Mouse (Mus musculus): ENCODE data around the gene Rimklb. TPM values are rescaled to one million over a fixed set of nuclear protein-coding genes. Genes with fewer than 3 reads are reported as not detected.
"Not testable (repeated sequence)": the region's sequence is repeated elsewhere in the genome, so short reads cannot be mapped to it uniquely, and the experiment has no call there.

Rimklb gene
- total RNA-seq (2017) = 0.12 and 3.2 TPM in 2 replicates

DNA sequence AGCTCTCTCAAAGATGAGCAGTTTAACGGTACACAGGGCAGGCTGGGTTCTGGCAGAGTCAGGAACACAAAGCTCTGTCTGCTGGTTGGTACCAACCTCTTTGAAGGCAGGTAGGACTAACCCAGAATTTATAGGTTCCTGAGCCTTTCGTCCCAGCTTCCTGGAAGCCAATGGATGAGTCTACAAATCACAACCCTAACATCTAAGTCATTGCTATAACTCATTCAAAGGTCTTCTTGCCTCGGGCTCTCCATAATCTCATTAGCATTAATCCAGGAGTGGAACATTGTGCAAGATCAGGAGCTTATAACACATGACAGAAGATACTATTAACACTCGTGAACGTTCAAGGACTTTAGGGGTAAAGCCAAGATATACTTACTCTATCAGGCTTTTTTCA lies at the start of gene Rimklb:
Rimklb (minus strand) TSS at position 101 of the 400 bp plus-strand sequence.
- no peak for ATAC-seq (ENCODE audit: extremely low read depth, insufficient number of reproducible peaks, low FRiP score, poor library complexity, severe bottlenecking)

DNA sequence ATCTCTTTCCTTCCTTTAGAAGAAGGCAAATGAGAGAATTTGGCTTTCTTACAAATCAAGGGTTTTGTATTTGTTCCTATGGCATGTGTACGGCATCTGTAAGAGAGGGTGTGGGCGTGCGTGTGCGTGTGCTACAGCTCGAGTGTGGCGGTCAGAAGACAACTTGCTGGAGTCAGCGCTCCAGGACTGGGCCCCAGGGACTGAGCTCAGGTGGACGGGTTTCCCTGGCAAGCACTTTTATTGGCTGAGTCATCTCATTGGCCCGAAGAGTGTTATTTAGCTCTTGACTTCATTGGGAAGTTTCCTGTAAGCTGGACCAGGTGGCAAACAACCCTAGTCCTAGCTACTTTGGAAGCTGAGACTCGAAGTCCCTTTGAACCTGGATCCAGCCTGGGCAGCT lies 47.4 kb upstream of the Rimklb start:
- no peak for ATAC-seq (ENCODE audit: extremely low read depth, insufficient number of reproducible peaks, low FRiP score, poor library complexity, severe bottlenecking)

DNA sequence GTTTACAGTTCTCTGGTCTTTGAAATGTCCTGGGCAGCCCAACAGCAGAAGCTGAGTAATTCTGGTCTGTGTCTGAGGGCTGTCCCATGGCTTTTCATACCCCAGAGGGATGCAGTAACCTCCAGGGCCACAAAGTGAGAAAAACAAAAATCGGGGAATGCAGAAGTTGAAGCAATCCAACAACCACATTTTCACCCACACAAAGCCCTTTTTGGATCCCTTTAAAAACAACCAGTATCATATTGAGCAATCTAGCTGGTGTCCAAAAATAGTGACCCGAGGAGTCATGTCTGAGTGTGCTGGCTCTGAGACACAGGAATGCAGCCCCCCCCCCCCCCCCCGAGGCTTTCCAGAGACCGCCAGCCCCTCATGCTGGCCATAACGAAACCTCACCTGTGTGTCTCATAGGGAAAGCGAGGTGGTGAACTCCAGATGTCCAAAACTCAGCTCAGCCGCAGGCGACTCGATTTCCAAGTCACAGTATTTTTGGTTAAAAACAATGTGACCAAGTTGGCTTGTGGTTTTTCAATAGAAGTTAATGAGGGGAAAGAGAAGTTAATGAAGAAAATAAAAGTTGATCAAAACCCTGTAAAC lies 46.8 kb upstream of the Rimklb start:
- ATAC-seq (ENCODE audit: extremely low read depth, insufficient number of reproducible peaks, low FRiP score, poor library complexity, severe bottlenecking) = no peak

DNA sequence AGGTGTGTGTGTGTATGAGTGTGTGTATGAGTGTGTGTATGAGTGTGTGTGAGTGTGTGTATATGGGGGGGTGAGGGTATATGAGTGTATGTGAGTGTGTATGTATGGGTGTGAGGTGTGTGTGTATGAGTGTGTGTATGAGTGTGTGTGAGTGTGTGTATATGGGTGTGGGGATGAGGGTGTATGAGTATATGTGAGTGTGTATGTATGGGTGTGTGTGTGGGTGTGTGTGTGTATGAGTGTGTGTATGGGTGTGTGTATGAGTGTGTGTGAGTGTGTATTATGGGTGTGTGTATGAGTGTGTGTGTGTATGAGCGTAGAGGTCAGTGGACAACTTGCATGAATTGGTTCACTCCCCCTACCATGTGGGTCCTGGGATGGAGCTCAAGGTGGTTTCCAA lies 46.1 kb upstream of the Rimklb start:
- ATAC-seq (ENCODE audit: extremely low read depth, insufficient number of reproducible peaks, low FRiP score, poor library complexity, severe bottlenecking) = no peak

DNA sequence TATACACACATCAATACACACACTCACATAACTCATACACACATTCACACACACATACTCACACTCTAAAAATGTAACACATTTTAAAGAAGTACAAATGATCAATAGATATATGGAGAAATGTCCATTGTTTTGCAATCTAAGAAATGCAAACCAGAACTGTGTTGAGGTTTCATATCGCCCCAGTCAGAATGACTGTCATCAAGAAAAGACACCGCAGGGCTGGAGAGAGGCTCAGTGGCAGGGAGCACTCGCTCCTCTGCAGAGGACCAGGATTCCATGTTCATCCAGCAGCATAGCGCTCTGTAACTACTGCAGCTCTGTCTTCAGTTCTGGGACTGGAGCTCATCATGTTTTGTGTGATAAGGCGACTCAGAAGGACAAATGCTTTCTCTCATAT lies 45.0 kb upstream of the Rimklb start:
- ATAC-seq (ENCODE audit: extremely low read depth, insufficient number of reproducible peaks, low FRiP score, poor library complexity, severe bottlenecking) = no peak

DNA sequence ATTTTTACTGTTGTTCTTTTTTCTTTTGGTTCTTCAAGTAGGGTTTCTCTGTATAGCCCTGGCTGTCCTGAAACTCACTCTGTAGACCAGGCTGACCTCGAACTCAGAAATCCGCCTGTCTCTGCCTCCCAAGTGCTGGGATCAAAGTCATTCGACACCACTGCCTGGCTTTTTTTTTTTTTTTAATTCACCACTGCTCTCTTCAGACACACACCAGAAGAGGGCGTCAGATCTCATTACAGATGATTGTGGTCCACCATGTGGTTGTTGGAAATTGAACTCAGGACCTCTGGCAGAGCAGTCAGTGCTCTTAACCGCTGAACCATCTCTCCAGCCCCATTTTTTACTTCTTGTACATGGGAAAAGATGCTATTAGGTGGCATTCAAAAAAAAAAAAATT lies 43.9 kb upstream of the Rimklb start:
- ATAC-seq (ENCODE audit: extremely low read depth, insufficient number of reproducible peaks, low FRiP score, poor library complexity, severe bottlenecking) = not testable (repeated sequence)

DNA sequence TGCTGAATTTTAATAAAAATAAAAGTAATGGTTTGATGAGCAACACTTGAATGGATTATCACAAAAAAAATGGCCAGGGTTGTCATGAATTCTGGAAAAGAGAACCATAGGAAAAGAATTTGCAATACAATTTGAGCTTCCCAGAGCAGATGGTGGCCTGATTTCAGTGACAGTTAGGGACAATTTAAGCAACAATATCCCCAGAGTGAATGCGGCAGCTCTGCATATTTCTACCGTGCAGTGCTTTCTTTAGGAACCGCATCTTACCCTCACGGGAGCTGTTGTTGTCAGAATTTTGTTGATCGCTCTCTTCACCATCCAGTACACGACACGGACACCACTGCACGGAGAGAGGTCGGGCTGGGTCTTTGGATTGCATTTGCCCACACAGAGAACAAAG lies 41.0 kb upstream of the Rimklb start:
- no peak for ATAC-seq (ENCODE audit: extremely low read depth, insufficient number of reproducible peaks, low FRiP score, poor library complexity, severe bottlenecking)

DNA sequence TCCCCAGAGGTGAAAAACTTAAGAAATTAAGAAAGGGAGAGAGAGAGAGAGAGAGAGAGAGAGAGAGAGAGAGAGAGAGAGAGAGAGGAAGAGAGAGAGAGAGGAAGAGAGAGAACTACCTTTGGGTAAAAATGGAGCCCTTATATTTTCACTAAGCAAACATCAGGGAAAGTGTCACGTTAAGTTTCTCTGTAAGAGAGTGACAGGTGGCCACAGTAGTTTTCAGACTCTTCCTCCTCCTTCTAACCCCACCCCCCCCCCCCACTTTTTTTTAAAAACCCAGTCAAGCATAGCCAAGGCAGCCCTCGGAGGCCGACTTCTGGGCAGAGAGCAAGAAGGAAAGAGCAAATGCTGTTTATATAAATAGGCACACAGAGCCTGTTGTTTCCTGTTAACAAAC lies 35.5 kb upstream of the Rimklb start:
- no peak for ATAC-seq (ENCODE audit: extremely low read depth, insufficient number of reproducible peaks, low FRiP score, poor library complexity, severe bottlenecking)

DNA sequence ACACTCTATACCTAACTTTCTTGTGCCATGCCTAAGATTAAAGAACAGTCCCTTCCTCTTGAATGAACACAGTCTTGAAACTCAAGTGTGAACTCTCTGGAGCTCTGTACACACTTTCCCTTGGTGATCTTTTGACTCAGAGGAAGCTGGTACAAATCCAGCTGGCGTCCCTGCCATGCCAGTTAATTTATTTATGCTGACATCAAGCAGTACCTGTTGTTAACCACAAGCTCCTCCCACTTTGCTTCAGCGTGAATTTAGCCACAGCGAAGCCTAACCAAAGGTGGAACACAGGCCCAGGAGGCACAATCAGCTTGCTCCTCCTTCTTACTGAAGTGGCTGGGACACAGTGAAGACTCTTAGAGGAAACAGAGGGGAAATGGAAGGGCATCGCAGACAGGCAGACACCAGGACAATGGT lies 34.3 kb upstream of the Rimklb start:
- peak; percentile 57; the same call in 1 of the 2 replicates for ATAC-seq (ENCODE audit: extremely low read depth, insufficient number of reproducible peaks, low FRiP score, poor library complexity, severe bottlenecking)

DNA sequence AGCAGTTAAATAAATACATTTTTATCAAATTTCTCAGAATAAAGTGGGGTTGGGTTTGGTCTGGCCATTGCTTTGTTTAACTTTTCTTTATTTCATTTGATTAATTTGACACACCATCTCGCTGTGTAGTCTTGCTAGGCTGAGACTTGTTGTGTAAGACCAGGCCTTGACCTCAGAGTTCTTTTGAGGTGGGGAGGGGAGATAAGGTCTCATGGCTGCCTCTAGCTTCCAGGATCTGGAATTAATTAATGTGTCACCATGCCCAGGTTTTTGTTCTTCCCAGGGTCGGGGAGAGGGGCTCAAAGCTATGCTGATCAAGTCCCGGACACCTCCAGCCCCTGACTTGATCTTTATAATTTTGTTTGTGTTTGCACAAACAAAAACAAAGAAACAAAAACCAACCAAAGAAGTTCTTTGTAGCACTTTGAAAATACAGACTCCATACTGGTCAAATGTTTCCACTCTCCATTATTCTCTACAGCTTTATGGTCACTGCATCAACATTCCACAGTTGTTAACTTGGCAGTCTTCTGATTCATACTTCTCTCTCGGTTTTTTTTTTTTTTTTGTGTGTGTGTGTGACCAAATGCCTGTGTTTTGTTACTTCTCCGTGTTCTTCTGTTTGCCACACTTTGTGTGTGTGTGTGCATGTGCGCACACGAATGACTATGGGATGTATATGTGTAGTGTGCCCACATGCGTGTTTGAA lies 33.1 kb upstream of the Rimklb start:
- no peak for ATAC-seq (ENCODE audit: extremely low read depth, insufficient number of reproducible peaks, low FRiP score, poor library complexity, severe bottlenecking)

DNA sequence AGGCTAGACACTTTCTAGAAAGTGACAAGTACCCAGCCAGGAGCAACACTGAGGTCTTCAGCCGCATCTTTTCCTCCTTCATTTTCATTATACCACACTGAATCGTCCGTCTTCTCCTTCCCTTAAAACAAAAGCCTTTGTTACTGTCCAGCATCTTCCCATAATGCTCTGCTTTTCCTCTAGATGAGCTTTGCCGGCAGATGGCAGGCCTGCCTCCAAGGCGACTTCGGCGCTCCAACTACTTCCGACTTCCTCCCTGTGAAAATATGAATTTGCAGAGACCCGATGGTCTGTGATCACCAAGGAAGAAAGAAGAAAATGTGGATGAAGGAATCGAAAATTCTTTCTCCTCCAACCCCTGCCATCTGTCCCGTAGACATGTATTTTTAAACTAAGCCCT lies 29.6 kb upstream of the Rimklb start:
- no peak for ATAC-seq (ENCODE audit: extremely low read depth, insufficient number of reproducible peaks, low FRiP score, poor library complexity, severe bottlenecking)

DNA sequence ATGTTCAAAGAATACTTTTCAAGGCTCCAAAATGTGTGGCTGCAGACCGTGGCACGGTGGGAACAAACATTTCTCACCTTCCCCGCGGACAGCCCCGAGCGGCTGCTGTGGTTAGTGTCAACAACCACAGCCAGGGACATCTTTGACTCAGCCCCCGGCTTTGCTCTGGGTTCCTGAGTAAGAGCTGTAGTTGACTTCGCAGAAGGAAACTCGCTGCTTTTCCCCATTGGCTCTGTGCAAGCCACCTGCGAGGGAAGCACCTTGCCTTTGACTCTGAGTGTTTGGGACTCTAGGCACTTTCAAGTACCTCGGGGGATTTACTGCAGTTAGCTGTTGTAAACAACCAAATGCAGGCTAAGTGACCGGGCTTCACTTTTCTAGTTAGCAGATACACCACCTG lies 29.0 kb upstream of the Rimklb start:
- no peak for ATAC-seq (ENCODE audit: extremely low read depth, insufficient number of reproducible peaks, low FRiP score, poor library complexity, severe bottlenecking)

DNA sequence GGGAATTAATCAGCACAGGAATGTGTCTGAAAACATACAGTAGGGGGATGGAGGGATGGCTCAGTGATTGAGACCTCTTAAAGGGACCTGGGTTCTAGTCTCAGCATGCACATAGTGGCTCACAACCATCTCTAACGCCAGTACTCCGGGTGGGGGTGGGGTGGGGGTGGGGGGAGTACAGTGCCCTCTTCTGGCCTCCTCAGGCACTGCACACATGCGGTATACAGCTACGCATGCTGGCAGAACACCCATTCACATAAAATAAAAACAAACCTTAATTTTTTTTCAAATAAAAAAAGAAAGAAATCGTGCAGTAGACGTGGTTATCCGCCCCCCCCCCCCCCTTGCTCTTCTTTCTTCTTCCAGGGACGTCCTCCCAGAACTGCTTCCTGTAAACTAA lies 24.7 kb upstream of the Rimklb start:
- no peak for ATAC-seq (ENCODE audit: extremely low read depth, insufficient number of reproducible peaks, low FRiP score, poor library complexity, severe bottlenecking)

DNA sequence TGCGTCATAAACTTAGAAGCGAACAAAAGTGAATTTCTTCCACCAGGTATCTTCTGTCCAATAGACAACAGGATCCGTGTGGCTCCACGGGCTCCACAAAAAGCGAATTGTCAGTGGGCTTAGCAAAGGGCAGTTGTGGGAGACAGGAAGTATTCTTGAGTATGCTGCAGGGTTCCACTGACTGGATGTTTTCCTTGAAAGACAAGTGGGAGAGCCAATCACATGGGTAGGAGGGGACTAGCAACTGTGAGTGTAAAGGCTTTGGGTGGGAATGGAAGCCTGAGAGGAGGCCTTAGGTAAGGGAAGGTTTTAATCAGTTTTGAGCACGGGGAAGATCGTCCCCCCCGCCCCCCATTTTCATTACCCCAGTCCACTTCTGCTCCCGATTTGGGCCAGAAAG lies 24.0 kb upstream of the Rimklb start:
- no peak for ATAC-seq (ENCODE audit: extremely low read depth, insufficient number of reproducible peaks, low FRiP score, poor library complexity, severe bottlenecking)

DNA sequence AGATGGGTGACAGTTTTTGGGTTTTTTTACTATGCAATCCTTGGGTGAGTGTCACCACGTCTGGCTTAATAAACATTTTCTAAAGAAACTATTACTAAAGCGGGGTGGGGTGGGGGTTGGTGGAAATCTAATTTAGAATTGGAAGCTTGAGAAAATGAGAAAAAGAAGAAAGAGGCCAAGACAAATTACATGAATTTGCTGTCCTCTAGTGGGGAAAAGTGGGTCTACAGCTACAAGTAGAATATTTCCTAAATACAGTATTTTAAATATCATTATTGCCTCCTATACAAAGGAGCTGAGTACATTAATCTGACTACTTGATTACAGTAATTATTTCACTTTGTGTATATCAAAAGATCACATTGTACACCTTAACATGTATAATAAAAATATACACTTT lies 20.8 kb upstream of the Rimklb start:
- no peak for ATAC-seq (ENCODE audit: extremely low read depth, insufficient number of reproducible peaks, low FRiP score, poor library complexity, severe bottlenecking)

DNA sequence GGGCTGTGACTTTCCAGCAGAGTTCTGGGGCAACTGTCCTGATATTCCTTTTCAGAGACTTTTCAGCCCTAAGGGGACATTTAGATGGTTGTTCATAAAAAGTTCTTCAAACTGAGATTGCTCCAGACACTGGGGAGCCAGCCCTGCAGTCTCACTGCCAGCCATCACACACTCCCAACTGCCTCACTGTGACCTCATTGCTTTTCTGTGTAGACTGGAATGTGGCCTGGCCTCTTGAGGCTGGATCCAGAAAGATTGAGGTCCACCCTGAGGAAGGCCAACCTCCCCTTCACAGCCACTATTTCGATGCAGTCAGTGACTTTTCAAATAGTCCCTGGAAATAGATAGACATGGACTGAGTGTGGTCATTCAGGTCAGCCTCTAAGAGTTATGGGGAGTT lies 19.1 kb upstream of the Rimklb start:
- ATAC-seq (ENCODE audit: extremely low read depth, insufficient number of reproducible peaks, low FRiP score, poor library complexity, severe bottlenecking) = no peak

DNA sequence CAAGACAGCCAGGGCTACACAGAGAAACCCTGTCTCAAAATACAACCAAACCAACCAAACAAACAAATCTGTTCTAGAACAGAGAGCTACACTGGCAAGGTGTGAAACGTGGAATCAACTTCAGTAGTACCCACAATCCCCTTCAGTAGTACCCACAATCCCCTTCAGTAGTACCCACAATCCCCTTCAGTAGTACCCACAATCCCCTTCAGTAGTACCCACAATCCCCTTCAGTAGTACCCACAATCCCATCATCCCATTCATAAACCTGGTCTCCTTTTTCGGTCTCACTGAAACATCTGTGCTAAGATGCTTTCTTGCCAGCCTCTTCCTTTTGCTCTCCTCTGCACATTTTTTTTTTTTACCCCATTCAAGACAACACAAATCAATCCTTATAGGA lies 17.2 kb upstream of the Rimklb start:
- ATAC-seq (ENCODE audit: extremely low read depth, insufficient number of reproducible peaks, low FRiP score, poor library complexity, severe bottlenecking) = not testable (repeated sequence)

DNA sequence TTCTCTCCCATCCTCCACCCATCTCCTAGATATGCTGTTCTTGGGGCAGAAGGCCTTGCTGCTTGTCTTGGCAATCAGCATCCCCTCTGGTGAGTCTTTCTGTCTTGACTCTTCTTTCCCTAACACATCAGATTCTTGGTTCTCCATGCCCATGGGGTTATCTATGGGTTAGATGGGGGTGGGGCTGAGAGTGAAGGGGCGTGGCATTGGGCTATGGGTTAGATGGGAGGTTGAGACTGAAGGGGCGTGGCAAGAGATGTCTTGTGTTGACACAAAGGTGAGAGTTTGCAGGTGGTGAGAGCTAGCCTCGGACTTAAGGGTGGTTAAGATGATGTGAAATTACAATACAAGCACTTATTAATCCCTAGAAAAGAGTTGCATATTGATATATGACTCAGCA lies 15.8 kb upstream of the Rimklb start:
- no peak for ATAC-seq (ENCODE audit: extremely low read depth, insufficient number of reproducible peaks, low FRiP score, poor library complexity, severe bottlenecking)

DNA sequence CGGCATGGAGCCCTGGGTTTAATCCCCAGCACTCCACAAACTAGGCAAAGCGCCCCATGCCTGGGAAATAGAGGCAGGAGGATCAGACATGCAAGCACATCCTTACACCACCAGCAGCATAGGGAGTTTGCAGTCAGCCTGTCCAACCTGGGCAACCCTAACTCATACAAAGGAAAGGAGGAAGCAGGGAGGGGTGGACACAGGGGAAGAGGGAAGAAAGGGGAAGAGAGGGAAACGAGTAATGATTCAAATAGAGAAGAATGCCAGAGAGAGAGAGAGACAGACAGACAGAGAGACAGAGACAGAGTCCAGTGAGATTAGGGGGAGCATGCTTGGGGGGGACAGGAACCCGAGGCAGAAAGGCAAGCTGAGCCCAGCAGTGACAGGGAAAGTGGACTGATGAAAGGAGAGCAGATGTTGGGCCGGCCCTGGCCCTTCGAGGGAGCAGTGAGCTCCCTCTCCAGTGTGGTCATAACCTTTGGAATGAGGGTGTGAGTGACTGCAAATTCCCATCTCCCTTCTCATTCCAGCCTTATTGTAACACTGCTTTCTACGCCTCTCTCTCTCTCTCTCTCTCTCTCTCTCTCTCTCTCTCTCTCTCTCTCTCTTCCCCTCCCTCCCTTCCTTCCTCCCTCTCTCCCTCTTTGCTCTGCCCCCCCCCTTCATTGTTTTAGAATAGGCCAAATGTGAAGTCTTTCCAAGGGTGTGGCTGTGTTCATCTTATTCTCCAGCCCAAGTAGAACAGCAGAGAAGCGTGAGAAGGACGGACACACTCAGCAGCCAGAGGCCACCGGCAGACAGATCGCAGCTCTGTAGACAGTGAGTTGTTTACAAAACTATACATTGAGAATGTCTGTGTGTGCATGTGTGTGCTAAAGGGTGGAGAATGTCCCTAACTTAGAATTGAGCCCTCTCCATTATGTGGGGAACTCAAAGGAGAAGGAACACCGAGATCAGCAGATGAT lies 14.6 kb upstream of the Rimklb start:
- ATAC-seq (ENCODE audit: extremely low read depth, insufficient number of reproducible peaks, low FRiP score, poor library complexity, severe bottlenecking) = no peak

DNA sequence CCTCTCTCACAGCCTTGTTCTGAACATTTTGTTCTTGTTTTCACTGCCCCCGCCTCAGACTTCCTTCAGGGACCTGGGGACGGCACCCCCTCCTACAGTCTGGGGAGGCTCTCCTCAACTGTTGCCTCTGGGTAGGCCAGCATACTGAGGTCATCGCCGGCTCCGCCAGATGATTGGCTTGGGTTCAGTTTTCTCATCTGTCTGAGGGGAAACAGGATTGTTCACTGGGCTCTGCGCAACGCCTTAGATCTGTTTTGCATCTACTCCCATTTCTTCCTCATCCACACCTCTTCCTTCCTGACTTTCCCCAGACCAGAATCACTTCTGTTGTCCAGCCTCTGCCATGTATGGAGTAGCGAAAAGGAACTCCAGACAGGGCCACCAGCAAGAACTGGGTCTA lies 9.9 kb upstream of the Rimklb start:
- ATAC-seq (ENCODE audit: extremely low read depth, insufficient number of reproducible peaks, low FRiP score, poor library complexity, severe bottlenecking) = no peak

Data from neutrophil, adult 5-6 weeks (primary cell).